Mouse (Mus musculus): ENCODE results near the gene Zfp827.
"Not testable (repeated sequence)": the region's sequence is repeated elsewhere in the genome, so short reads cannot be mapped to it uniquely, and the experiment has no call there.

Gene Zfp827

DNA sequence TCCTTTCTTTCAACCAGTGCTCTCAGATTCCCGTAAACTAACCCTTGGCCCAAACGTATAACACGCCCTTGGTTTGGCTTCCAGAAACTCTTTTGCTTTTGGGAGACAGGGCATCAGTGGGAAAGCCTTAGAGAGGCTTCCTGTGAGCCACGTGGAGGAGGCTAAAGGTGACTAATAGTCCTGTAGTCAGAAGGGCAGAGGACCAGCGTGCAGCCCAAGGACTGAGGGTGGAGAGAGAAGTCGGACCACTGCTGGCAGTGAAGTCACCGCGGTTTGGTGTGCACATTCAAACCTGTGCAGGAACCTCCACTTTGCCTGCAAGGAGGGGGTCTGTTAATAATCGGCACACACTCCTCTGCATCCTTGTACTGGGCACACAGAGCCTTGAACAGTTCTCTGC is 76.4 kb downstream of the Zfp827 start:
- in situ Hi-C loops (cut with MboI; ENCODE audit: unreplicated experiment in 2 of 2): no loop called here

DNA sequence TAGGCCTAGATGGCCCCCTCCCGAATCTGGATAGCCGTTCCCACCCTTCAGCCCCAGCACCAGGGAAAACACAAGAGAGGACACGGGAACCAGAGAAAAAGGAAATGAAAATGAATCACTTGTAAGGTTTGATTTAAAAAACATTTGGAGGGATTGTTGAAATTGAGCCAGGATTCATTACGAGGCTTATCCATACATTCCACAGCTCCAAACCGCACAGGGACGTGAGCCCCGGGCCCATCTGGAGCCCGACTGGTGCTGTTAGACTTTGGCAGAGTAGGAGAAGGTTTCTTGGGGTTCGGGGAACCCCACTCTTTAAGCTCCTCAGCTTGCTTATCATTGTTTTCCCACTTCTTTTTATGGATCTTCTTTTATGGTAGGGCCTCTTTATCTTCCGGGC is 76.9 kb downstream of the Zfp827 start:
- in situ Hi-C loops (cut with MboI; ENCODE audit: unreplicated experiment in 2 of 2): no loop called here

DNA sequence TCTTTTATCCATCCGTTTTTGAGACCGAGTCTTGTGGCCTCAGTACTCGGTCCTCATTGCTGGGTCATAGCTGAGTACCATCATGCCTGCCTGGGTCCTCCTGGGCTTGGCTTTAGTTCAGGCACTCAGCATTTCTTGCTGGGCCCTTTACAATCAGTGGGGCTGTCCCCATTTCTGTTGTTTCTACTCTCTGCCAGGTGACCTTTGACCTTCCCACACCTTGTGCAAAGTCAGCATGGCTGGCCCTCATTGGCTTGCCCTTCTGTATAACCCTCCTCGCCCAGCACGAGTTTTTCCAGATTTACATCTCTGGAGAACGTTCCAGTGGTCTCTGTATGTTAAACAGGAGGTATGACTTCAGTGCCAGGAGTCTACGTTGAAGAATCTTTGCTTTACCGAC is 83.2 kb downstream of the Zfp827 start:
- in situ Hi-C loops (cut with MboI; ENCODE audit: unreplicated experiment in 2 of 2): no loop called here

DNA sequence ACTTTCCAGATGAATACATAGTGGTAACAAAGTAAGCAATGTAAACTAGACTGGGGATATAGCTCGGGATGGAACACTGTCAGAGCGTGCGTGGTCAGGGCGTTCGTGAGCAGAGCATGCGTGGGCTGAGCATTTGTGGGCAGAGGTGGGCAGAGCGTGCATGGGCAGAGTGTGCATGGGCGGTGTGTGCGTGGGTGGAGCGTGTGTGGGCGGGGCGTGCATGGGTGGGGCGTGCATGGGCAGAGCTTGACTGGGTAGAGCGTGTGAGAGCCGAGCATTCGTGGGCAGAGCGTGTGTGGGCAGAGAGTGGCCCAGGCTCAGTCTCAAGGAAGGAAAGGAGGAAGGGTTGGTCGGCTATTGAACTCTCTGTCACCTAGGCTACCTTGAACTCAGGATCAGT is 84.2 kb downstream of the Zfp827 start:
- in situ Hi-C loops (cut with MboI; ENCODE audit: unreplicated experiment in 2 of 2): no loop called here

DNA sequence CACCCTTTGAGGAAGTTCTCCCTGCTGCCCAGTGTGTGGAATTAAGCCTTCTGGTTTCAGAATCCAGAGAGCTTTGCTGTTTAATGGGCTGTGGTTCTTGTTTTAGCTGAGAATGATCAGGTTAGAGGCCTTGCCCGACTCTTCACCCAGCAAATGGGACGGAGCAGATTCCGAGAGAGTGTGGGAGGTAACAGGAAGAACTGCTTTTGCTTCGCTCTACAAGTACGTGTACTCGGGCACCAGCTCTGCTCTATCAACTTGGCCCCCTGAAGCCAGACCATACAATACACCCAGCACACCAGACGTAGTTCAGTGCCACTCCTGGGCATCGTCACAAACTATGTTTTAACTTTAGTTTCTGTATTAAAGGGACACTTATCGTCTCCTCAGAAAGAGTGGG is 85.3 kb downstream of the Zfp827 start:
- in situ Hi-C loops (cut with MboI; ENCODE audit: unreplicated experiment in 2 of 2): no loop called here

DNA sequence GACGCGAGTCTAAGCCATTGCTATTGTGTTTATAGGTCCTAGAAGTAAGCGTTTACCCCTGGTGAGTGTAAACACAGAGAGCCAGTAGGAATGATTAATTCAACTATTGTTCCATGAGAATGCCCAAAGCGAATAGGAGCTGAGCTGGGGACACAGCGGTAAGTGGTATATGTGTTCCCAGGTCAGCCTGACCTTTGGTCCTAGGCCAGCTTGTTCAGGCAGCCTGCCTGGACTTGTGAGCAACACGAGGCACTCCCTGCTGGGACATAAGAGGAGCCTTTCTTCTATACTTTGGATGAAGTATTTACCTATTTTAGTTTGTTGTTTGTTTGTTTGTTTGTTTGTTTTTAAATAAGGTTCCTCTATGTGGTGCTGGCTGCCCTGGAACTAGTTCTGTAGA is 86.3 kb downstream of the Zfp827 start:
- in situ Hi-C loops (cut with MboI; ENCODE audit: unreplicated experiment in 2 of 2): no loop called here

DNA sequence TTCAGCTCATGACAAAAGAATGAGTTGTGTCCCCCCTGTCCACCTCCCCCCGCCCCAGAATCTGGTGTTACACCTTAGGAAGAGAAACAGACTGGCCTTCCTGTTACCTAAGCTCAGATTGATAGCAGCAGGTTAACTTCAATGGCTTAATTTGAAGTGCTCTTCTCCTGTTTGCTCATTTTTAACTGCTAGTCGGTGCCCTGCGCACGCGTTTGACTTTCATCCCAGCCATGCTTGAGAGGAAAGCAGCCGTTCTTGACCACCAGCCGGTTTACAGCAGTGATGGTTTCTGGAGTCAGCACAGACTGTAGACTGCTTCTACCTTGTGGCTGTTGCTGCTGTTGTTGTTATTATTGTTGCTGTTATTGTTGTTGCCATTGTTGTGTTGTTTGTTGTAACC is 88.2 kb downstream of the Zfp827 start:
- in situ Hi-C loops (cut with MboI; ENCODE audit: unreplicated experiment in 2 of 2): no loop called here

DNA sequence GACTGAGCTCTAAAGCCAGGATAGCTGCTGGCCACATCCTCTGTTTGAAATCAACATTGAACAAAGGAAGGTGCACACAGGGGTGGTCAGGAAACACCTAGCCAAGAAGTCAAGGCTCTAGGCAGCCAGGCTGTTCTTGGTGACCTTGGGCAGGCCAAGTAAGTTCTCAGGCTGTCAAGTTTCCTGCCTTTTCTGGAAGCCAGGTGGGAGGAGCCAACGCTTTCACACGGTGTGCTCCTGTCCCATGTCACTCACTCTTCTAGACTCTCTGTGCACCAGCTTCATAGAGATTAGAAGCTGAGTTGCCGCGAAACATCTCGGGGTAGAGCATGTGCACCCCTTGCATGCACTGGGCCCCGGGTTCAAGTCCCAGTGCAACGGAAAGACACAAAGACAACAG is 89.5 kb downstream of the Zfp827 start:
- in situ Hi-C loops (cut with MboI; ENCODE audit: unreplicated experiment in 2 of 2): no loop called here

DNA sequence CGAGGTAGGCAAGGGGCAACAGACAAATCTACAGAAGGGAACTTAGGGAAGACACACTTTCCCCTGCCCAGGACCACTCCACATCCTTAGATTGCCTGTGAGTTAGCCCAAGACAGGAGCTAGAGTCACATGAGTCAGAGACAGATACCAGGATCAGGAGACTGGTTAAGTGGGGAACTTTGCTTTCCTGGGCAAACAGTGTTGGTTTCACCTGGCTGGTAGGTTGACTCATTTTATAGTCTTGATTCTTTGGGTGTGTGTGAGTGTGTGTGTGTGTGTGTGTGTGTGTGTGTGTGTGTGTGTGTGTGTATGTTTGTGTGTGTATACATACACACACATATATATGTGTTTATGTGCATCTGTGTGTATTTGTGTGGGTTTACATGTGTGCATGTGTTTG is 93.4 kb downstream of the Zfp827 start:
- in situ Hi-C loops (cut with MboI; ENCODE audit: unreplicated experiment in 2 of 2): no loop called here

DNA sequence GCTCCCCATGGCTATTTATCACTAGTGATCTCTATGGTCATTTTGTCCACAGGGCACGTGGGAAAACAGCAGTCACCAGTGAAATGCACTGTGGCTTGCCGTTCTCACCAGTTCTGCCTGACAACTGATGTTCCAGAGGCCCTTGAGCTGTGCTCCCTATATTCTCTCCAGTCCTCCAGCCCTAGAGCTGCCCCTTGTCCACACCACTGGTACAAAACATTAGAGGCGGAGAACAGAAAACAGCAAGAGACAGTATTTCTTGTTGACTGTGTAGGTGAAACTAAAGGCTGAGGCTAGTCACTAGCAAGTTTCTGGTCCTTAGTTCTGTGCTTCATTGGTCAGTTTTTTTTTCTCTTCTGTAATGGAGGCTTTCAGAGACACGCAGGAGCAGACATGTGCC is 96.0 kb downstream of the Zfp827 start:
- in situ Hi-C loops (cut with MboI; ENCODE audit: unreplicated experiment in 2 of 2): no loop called here

DNA sequence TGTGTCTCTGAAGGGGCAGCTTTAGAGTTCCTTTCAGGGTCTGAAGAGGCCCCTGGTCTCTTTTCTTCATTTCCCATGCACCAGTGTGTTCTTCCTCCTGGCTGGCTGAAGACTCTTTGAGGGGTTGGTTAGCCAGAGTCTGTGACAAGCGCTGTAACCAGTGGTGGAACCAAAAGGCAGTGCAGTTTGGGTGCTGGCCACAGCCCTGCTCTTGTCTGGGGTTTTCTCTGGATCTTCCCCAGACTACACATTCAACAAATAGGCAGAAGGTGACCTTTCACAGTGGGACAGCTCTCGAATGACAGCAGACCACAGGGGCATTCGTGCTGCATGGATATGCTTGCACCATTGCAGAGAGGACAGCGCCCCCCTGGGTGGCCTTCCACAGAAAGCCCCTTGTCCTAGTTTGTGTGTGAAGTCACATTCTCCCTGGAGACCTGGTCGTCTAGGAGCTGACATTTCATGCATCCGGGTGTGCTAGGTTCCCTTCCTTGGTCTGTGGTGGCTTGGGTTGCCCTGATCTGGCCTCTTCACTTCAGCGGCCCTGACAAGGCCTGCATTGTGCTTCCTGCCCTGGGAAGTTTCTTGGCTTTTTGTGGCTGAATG is 99.1 kb downstream of the Zfp827 start:
- in situ Hi-C loops (cut with MboI; ENCODE audit: unreplicated experiment in 2 of 2): no loop called here

DNA sequence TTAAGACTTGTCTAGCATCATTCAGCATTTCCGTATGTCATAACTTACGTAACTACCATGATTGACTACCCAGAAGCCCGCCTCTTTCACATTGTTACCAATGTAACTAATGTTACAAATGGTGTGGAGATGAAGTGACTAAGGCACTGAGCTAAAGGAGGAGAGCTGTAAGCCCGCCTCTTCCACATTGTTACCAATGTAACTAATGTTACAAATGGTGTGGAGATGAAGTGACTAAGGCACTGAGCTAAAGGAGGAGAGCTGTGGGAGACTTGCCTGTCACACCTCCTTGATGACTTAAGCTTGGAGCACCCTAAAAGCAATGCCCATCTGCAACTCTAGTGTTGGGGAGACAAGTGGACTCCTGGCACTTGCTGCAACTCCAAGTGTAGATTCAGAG is 100.3 kb downstream of the Zfp827 start:
- in situ Hi-C loops (cut with MboI; ENCODE audit: unreplicated experiment in 2 of 2): not testable (repeated sequence)

DNA sequence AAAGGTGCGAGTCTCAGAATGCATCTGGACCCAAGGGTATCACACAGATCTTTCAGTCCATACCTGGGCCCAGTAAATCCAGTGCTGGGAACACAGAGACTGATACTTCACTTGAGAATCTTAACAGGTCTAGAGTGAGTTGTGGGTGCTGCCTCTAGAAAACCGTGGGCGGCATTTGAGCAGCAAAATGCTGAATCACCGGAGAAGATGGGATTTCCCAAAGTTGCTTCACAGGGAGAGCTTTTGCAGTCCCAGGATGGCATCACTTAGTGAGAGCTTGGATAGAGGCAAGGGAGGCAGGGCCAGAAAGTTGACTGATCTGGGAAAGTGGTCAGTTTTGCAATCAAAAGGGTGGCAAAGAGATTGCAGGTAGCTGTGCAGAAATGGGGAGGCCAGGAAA is 111.4 kb downstream of the Zfp827 start:
- in situ Hi-C loops (cut with MboI; ENCODE audit: unreplicated experiment in 2 of 2): no loop called here

DNA sequence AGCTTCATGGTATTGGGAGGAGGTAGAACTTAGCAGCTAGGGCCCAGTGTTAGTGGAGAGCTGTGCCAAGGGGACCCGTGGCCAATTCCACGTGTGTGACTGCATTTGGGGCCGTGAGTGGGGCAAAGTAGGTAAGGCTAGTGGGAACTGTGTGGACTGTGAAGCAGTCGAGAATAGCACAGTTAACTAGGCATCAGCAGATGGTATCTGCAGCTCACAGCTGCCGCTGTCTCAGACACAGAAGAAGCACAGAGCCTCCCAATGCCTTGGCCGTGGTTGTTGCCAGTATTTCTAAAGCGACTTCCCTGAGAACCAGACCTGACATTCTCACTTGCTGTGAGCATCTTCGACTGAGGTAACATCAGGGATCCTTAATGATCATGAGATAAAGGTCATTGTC is 112.7 kb downstream of the Zfp827 start:
- in situ Hi-C loops (cut with MboI; ENCODE audit: unreplicated experiment in 2 of 2): no loop called here

DNA sequence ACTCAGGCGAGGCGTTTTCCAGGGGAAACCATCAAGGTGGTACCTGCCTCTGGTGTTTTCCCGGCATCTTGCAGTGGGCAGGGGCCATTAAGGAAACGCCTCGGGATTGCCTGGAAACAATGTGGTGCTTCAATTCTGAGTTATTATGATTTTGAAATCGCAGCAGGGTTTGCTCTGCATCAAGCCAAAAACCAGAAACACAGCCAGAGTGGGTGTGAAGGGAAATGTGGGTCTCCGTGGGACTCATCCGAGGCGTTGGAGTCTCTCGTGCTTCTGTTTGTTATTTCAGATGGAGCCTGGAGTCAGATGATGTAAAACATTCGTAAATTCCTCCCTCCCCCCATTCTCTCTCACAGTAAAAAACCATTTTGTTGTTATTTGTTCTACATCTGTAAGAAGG is 113.4 kb downstream of the Zfp827 start:
- in situ Hi-C loops (cut with MboI; ENCODE audit: unreplicated experiment in 2 of 2): no loop called here

DNA sequence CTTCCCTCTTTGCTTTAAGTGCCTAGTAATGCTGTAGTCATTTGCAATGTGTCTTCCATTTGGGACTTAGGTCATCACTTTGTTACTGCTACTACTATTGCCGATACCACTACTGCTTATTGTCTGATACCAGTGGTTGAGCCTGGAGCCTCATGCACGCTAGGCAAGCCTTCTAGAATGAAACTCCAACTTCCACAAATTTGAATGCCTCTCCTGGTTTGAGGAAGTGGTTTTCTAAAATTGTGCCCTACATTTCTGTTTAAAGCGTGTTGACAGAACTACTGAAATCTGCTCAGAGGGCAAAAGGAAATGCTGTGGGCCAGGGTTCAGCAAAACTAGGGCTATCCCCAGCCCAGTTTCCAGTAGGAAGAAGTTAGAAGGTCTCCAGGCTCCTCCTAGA is 115.5 kb downstream of the Zfp827 start:
- in situ Hi-C loops (cut with MboI; ENCODE audit: unreplicated experiment in 2 of 2): no loop called here

DNA sequence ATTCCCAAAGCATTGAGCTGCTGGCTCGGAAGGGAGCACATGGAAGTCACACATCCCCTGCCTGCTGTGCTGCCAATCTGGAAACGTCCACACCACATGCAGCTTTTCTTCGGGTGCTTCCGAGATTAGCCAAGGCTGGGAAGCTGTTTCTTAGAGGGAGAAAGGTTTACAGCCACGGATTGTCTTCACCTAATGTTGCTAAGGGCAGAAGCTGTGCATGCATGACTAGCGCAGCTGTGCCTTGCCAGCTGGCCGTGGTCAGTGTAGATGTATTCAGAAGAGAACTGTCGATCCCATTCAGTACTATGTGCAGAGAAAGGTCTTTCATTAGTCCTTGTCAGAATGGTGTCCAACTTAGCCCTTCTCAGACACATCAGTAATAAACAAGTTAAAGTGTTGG is 117.0 kb downstream of the Zfp827 start:
- in situ Hi-C loops (cut with MboI; ENCODE audit: unreplicated experiment in 2 of 2): no loop called here

DNA sequence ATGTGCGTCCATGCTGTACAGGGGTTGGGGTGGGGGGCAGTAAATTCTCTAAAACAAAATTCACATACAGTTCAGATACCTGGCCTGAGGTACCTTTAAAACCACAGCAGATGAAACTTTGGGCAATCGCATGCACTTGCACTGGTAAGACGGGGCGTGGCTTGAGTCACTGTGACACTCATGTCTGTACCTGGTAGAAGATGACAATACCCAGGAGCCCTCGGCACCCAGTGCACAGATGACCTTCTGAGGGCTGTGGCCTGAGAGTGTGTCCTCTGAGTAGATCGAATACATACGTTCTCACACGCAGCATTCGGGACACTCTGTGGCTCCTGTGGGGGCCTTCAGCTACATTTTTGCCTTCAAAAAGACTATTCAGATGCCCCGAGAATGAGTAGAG is 117.4 kb downstream of the Zfp827 start:
- in situ Hi-C loops (cut with MboI; ENCODE audit: unreplicated experiment in 2 of 2): no loop called here

DNA sequence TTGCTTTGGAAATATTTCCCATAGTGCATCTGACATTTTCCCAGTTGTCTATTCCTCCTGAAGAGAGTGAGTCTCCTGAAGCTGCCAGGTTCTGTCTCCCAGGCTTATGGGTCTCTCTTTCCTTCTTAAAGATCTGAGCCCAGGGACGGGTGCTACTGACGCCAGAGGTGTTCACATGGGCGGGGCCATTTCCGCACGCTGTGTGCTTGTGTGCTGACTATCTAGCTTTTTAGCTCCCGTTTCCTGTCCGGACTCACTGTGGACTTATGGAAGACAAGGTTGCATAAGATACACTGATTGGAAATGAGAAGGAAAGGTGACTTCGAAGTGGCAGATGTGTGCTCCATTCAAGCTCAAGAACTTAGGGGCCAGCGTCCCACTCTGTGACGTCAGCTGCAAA is 120.6 kb downstream of the Zfp827 start:
- in situ Hi-C loops (cut with MboI; ENCODE audit: unreplicated experiment in 2 of 2): no loop called here

DNA sequence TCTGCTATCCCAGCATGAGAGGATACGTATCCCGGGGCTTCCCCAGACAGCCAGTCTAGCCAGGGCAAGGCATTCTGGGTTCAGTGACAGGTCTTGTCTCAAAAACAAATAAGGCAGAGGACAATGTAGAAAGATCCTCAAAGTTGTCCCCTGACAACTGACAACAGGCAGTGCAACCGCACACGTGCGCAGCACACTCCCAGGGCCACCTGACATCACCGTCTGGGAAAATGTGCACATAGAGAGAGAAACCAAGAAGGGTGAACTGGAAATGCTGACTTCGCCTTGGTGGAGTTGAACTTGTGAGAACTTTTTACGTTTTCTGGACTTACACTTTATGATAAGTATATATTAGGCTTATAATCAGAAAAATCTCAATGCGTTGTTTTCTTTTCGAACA is 121.6 kb downstream of the Zfp827 start:
- in situ Hi-C loops (cut with MboI; ENCODE audit: unreplicated experiment in 2 of 2): no loop called here

DNA sequence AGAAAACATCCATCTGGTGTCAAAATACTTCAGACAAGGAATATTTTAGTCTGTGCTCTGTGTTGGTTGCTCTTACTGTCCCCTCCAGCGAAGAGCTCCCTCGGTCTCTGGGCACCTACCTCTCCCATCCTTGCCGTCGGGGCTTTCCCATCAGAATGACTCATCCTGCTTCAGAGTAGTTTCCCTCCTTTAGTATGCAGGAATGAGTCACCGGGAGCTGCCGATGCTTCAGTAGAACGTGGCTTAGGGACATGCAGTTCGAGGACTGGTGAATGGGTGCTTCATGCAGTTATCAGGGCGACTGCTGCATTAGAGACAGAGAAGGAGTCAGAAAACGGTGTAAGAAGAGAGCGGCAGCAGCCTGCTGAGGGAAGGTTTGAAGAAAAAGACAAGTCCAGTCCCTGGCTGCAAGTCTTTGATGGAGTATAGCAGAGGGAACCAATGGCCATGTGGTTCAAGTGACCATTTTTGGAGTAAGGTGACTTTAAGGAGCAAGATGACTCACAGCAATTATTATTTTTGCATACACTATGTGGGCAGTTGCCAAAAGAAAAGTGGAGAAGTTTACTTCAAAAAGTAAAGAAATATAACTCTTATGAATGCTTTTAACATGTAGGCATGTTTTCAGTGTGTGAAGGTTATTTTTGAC is 122.4 kb downstream of the Zfp827 start:
- in situ Hi-C loops (cut with MboI; ENCODE audit: unreplicated experiment in 2 of 2): no loop called here

DNA sequence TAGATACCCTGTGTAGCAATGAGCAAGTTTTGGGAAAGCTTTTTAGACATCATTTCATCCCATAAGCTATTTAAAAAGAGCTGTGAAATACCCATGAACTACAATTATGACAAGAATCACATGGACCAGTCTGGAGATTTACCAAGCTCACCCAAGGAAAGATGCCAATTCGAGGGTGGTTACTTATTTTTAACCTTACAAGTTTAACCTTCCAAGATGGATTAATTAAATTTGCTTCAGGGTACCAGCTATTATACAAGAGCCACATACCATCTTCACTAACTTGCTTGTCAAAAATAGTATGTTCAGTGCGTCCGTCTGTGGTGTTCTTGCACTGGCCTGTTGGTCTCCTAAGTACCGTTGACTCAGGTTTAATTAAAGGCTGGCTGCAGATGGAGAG is 123.4 kb downstream of the Zfp827 start:
- in situ Hi-C loops (cut with MboI; ENCODE audit: unreplicated experiment in 2 of 2): no loop called here

DNA sequence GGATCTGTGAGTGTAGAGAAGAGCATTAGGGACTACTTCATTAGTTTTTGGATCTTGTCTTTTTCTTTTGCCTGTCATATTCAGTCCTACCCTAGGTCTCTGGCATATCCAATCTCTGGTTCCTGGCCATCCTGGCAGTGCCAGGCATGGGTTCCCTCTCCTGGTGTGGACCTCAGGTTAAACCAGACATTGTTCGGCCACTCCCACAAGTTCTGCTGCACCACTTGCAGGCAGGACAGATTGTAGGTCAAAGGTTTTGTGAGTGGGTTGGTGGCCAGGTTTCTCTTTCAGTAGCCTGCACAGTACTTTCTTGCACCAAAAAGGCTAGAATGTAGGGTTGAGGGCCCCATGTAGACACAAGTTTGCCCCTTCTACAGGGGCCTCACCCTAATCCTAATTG is 125.0 kb downstream of the Zfp827 start:
- in situ Hi-C loops (cut with MboI; ENCODE audit: unreplicated experiment in 2 of 2): no loop called here
